Mouse (Mus musculus) stomach, postnatal 0 days (tissue): ENCODE data around the gene Gm5294. TPM values are rescaled to one million over a fixed set of nuclear protein-coding genes. Genes with fewer than 3 reads are reported as not detected.

Experiments used
- ATAC-seq: fragments of 200-750 bp; cut with Nextera tagmentation; 2 replicates; pipeline ENCODE4 v1.8.0; 2017; ENCODE audit not compliant: low FRiP score, low TSS enrichment
- DNase-seq: peaks from one replicate; pipeline ENCODE4 v3.0.0-alpha.2; 2016; ENCODE audit warnings: low spot score
- H3K27ac ChIP-seq: fragments of 300-500 bp; sonication (generic); replicated peaks from 2 replicates; pipeline ENCODE4 v1.5.1; 2014; ENCODE audit warnings: mild to moderate bottlenecking, control low read depth
- H3K27me3 ChIP-seq: fragments of 300-500 bp; sonication (generic); 2 replicates; pipeline ENCODE4 v1.6.1; 2014; ENCODE audit warnings: low read length; ENCODE audit not compliant: control insufficient read depth, insufficient read depth
- H3K36me3 ChIP-seq: fragments of 300-500 bp; sonication (generic); 2 replicates; pipeline ENCODE4 v1.6.1; 2014; ENCODE audit warnings: low read length, mixed read lengths; ENCODE audit not compliant: control insufficient read depth, insufficient read depth
- H3K4me1 ChIP-seq: fragments of 300-500 bp; sonication (generic); replicated peaks from 2 replicates; pipeline ENCODE4 v1.6.1; 2014; ENCODE audit warnings: antibody characterized with exemption; ENCODE audit not compliant: control insufficient read depth, insufficient read depth
- H3K4me2 ChIP-seq: fragments of 300-500 bp; sonication (generic); replicated peaks from 2 replicates; pipeline ENCODE4 v1.6.1; 2014; ENCODE audit warnings: low read depth, mild to moderate bottlenecking, control low read depth, moderate library complexity
- H3K4me3 ChIP-seq: fragments of 300-500 bp; sonication (generic); 2 replicates; pipeline ENCODE4 v1.5.1; 2014; ENCODE audit warnings: low read depth, low read length, control low read depth
- H3K9ac ChIP-seq: fragments of 300-500 bp; sonication (generic); 2 replicates; pipeline ENCODE4 v1.6.1; 2014; ENCODE audit warnings: mild to moderate bottlenecking, low read length, control low read depth, mixed read lengths
- H3K9me3 ChIP-seq: fragments of 300-500 bp; sonication (generic); 2 replicates; pipeline ENCODE4 v1.6.1; 2016; ENCODE audit warnings: low read length; ENCODE audit not compliant: control insufficient read depth
- CTCF ChIP-seq: IDR thresholded peaks from 2 replicates; pipeline ENCODE4 v1.5.1; 2016; ENCODE audit warnings: antibody characterized with exemption, low read depth, mild to moderate bottlenecking, moderate library complexity
- EP300 ChIP-seq: optimal IDR thresholded peaks from 2 replicates; pipeline ENCODE3; 2016; ENCODE audit warnings: antibody characterized with exemption
- WGBS: fragments of 180-500 bp; shearing (Covaris S2); extraction: QIAGEN DNeasy Blood & Tissue Kit; methylation state at CpG from one replicate; pipeline ENCODE4 v1.1.7; 2014; 5-methylcytosine and 5-hydroxymethylcytosine counted together
- polyA plus RNA-seq: library from polyadenylated mRNA; unstranded; fragments of >200 nt; fragmentation: Nextera tagmentation; extraction: Ambion mirVana; gene quantifications from 2 replicates; pipeline ENCODE4 v1.2.1, GENCODE M21; 2015

Gm5294 gene
- polyA plus RNA-seq, 1 experiment from 2014 or later, result not detected

GRCm38 (mm10) chr5:138840981-138841380, 21.1 kb downstream of the Gm5294 start:
- H3K9me3 ChIP-seq, result no peaks in the 10 kb centered on the region
- no peak overlapping the region for H3K4me3 ChIP-seq
- no peaks in the 10 kb centered on the region for H3K36me3 ChIP-seq
- DNase-seq (no peak), ATAC-seq (no peak)
- 93% methylated on average over 4 of the region's 4 CpGs for WGBS
- no peak overlapping the region for H3K9ac ChIP-seq
- no peaks in the 10 kb centered on the region for H3K4me1 ChIP-seq
- TF ChIP-seq EP300, result no peak
- TF ChIP-seq CTCF, result no peak
- no peak overlapping the region for H3K27ac ChIP-seq
- no peak overlapping the region for H3K4me2 ChIP-seq
- H3K27me3 ChIP-seq, result no peaks in the 10 kb centered on the region

GRCm38 (mm10) chr5:138843168-138843824, 23.4 kb downstream of the Gm5294 start:
- Histone ChIP-seq H3K9me3 (no peaks in the 10 kb centered on the region), H3K4me1 (no peaks in the 10 kb centered on the region), H3K27ac (no peak overlapping the region), H3K9ac (no peak overlapping the region), H3K36me3 (no peaks in the 10 kb centered on the region), H3K27me3 (no peaks in the 10 kb centered on the region), H3K4me2 (no peak overlapping the region), H3K4me3 (no peak overlapping the region)
- no peak for TF ChIP-seq EP300
- 56% methylated on average over 9 of the region's 9 CpGs for WGBS
- DNase-seq (no peak), ATAC-seq (no peak)

- Histone ChIP-seq H3K9ac (no peak overlapping the region), H3K4me1 (no peaks in the 10 kb centered on the region), H3K4me3 (no peak overlapping the region), H3K36me3 (no peaks in the 10 kb centered on the region), H3K27me3 (no peaks in the 10 kb centered on the region), H3K27ac (no peak overlapping the region), H3K4me2 (no peak overlapping the region), H3K9me3 (no peaks in the 10 kb centered on the region)
- ATAC-seq, result peak; percentile 76
- TF ChIP-seq EP300 (no peak), CTCF (no peak)
- WGBS, result 43% methylated on average over 4 of the region's 4 CpGs
- peak; percentile 84 for DNase-seq
These were observed 26.6 kb downstream of the Gm5294 start for GRCm38 (mm10) chr5:138846506-138846905.

GRCm38 (mm10) chr5:138848102-138848501, 28.2 kb downstream of the Gm5294 start:
- no peak overlapping the region for H3K4me3 ChIP-seq
- TF ChIP-seq EP300 (no peak), CTCF (peak; percentile 99)
- DNase-seq, result peak; percentile 94
- H3K4me2 ChIP-seq, result no peak overlapping the region
- no peaks in the 10 kb centered on the region for H3K4me1 ChIP-seq
- 10% methylated on average over 7 of the region's 7 CpGs for WGBS
- H3K27me3 ChIP-seq, result no peaks in the 10 kb centered on the region
- no peaks in the 10 kb centered on the region for H3K36me3 ChIP-seq
- no peak overlapping the region for H3K9ac ChIP-seq
- peak; percentile 65 for ATAC-seq
- H3K27ac ChIP-seq, result no peak overlapping the region
- no peaks in the 10 kb centered on the region for H3K9me3 ChIP-seq

GRCm38 (mm10) chr5:138849682-138850461, 30.0 kb downstream of the Gm5294 start:
- no peak for TF ChIP-seq CTCF
- TF ChIP-seq EP300, result no peak
- Histone ChIP-seq H3K27me3 (no peaks in the 10 kb centered on the region), H3K27ac (no peak overlapping the region), H3K9me3 (no peaks in the 10 kb centered on the region), H3K36me3 (no peaks in the 10 kb centered on the region), H3K4me1 (no peaks in the 10 kb centered on the region), H3K9ac (no peak overlapping the region), H3K4me3 (no peak overlapping the region), H3K4me2 (no peak overlapping the region)
- peak; percentile 31; the same call in 1 of the 2 replicates for ATAC-seq
- peak; percentile 45 for DNase-seq
- WGBS, result 46% methylated on average over 23 of the region's 23 CpGs

- H3K36me3 ChIP-seq, result no peaks in the 10 kb centered on the region
- H3K4me2 ChIP-seq, result no peak overlapping the region
- DNase-seq (peak; percentile 43), ATAC-seq (peak; percentile 39; the same call in 1 of the 2 replicates)
- no peak overlapping the region for H3K4me3 ChIP-seq
- no peak overlapping the region for H3K27ac ChIP-seq
- 54% methylated on average over 5 of the region's 5 CpGs for WGBS
- no peak for TF ChIP-seq EP300
- no peak for TF ChIP-seq CTCF
- no peaks in the 10 kb centered on the region for H3K27me3 ChIP-seq
- H3K4me1 ChIP-seq, result no peaks in the 10 kb centered on the region
- no peaks in the 10 kb centered on the region for H3K9me3 ChIP-seq
- no peak overlapping the region for H3K9ac ChIP-seq
These were observed 30.6 kb downstream of the Gm5294 start for GRCm38 (mm10) chr5:138850462-138850844.
